Mouse (Mus musculus): ENCODE measurements around the gene Kcnip4. TPM values are rescaled to one million over a fixed set of nuclear protein-coding genes. Genes with fewer than 3 reads are reported as not detected.

The Kcnip4 gene
- polyA plus RNA-seq, 1 experiment: 0.06 TPM

DNA sequence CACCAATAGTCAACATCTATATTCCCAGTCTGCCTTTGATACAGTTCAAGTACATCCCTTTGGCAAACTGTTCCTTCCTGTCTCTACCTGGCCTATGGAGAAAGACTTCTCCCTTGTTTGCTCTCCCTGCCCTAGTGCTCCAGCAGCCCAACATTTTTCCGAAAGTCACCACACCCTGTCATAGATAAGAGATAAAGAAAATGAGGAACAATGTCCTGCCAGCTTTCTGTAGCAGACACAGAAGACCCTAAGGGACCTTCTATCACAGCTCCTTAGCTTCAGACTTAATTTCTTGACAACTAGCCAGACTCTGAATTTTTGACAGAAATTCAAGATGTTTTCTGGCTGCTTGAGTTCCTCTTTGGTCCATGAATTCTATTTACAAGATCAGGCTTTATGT, 1013.4 kb downstream of the Kcnip4 start:
- TF ChIP-seq MYOD1 (IDR thresholded peaks at IDR 0.05; ENCODE audit: control insufficient read depth in 1 of 3, insufficient read length in 2 of 3, low read depth in 2 of 3): no peak
- no peak for TF ChIP-seq POLR2A (IDR thresholded peaks at IDR 0.05; ENCODE audit: insufficient read length, low read depth)
- no peak for TF ChIP-seq USF1 (IDR thresholded peaks at IDR 0.05; ENCODE audit: low read depth)
- TF ChIP-seq TCF3 (IDR thresholded peaks at IDR 0.05; ENCODE audit: insufficient read length, low read depth): no peak
- no peak for TF ChIP-seq E2F4 (IDR thresholded peaks at IDR 0.05; ENCODE audit: insufficient read depth)
- no peak for TF ChIP-seq MAX (IDR thresholded peaks at IDR 0.05; ENCODE audit: low read depth)
- no peak for TF ChIP-seq MYOG (IDR thresholded peaks at IDR 0.05; ENCODE audit: control insufficient read depth in 1 of 3, insufficient read depth in 1 of 3, insufficient read length in 2 of 3, low read depth in 2 of 3)
- TF ChIP-seq REST (IDR thresholded peaks at IDR 0.05; ENCODE audit: insufficient read depth, insufficient read length): no peak
- no peak for TF ChIP-seq TCF12 (IDR thresholded peaks at IDR 0.05; ENCODE audit: insufficient read depth, poor library complexity, severe bottlenecking)
- TF ChIP-seq POLR2AphosphoS2 (IDR thresholded peaks at IDR 0.05; ENCODE audit: insufficient read length, low read depth): no peak
- no peak for TF ChIP-seq CEBPB (IDR thresholded peaks at IDR 0.05; ENCODE audit: insufficient read depth, poor library complexity, severe bottlenecking)
- TF ChIP-seq SRF (IDR thresholded peaks at IDR 0.05; ENCODE audit: control insufficient read depth, insufficient read length, low read depth): no peak
- Histone ChIP-seq H3K79me2 (ENCODE audit: control insufficient read depth, insufficient read depth) (no peaks in the 10 kb centered on the region), H3K27me3 (ENCODE audit: control insufficient read depth, insufficient read depth, insufficient read length) (no peaks in the 10 kb centered on the region)

DNA sequence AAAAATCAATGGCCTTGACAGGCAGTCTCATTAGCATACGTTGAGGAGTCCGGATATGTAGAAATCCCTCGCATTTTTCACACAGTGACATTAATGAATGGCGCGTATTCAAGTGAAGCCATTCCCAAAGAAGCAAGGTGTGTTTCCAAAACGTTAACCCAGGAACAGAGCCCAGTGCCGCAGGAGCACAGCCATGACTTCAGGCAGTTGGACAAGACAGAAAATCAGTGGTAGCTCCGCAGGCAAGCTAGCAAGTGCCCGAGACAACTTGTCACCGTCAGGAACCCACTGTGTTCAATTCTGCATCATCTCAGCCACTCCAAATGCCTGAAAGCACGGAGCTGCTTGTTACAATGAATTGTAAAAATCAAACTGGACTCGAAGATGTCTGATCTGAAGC, 1014.5 kb downstream of the Kcnip4 start:
- no peak overlapping the region for H3K4me2 ChIP-seq (ENCODE audit: low read depth)
- no peaks in the 10 kb centered on the region for H3K27me3 ChIP-seq (ENCODE audit: control insufficient read depth, insufficient read depth, insufficient read length)
- no peak overlapping the region for H3K4me3 ChIP-seq
- no peak for TF ChIP-seq USF1 (IDR thresholded peaks at IDR 0.05; ENCODE audit: low read depth)
- no peak for TF ChIP-seq MAX (IDR thresholded peaks at IDR 0.05; ENCODE audit: low read depth)
- TF ChIP-seq POLR2AphosphoS2 (IDR thresholded peaks at IDR 0.05; ENCODE audit: insufficient read length, low read depth): no peak
- no peak for TF ChIP-seq REST (IDR thresholded peaks at IDR 0.05; ENCODE audit: insufficient read depth, insufficient read length)
- no peak for TF ChIP-seq MYOD1 (IDR thresholded peaks at IDR 0.05; ENCODE audit: control insufficient read depth in 1 of 3, insufficient read length in 2 of 3, low read depth in 2 of 3)
- TF ChIP-seq MYOG (IDR thresholded peaks at IDR 0.05; ENCODE audit: control insufficient read depth in 1 of 3, insufficient read depth in 1 of 3, insufficient read length in 2 of 3, low read depth in 2 of 3): no peak
- no peak for TF ChIP-seq E2F4 (IDR thresholded peaks at IDR 0.05; ENCODE audit: insufficient read depth)
- TF ChIP-seq POLR2A (IDR thresholded peaks at IDR 0.05; ENCODE audit: insufficient read length, low read depth): no peak
- TF ChIP-seq CEBPB (IDR thresholded peaks at IDR 0.05; ENCODE audit: insufficient read depth, poor library complexity, severe bottlenecking): no peak
- TF ChIP-seq TCF12 (IDR thresholded peaks at IDR 0.05; ENCODE audit: insufficient read depth, poor library complexity, severe bottlenecking): no peak
- TF ChIP-seq TCF3 (IDR thresholded peaks at IDR 0.05; ENCODE audit: insufficient read length, low read depth): no peak
- TF ChIP-seq SRF (IDR thresholded peaks at IDR 0.05; ENCODE audit: control insufficient read depth, insufficient read length, low read depth): no peak
- H3ac ChIP-seq (ENCODE audit: control insufficient read depth, insufficient read length): no peak overlapping the region
- H3K79me2 ChIP-seq (ENCODE audit: control insufficient read depth, insufficient read depth): no peaks in the 10 kb centered on the region
- no peaks in the 10 kb centered on the region for H3K36me3 ChIP-seq (ENCODE audit: control insufficient read depth, insufficient read depth)

More for the DNA sequence above, 1013.4 kb downstream of the Kcnip4 start:
- Histone ChIP-seq H3ac (ENCODE audit: control insufficient read depth, insufficient read length) (no peak overlapping the region), H3K4me2 (ENCODE audit: low read depth) (no peak overlapping the region), H3K36me3 (ENCODE audit: control insufficient read depth, insufficient read depth) (no peaks in the 10 kb centered on the region), H3K4me3 (no peak overlapping the region)

DNA sequence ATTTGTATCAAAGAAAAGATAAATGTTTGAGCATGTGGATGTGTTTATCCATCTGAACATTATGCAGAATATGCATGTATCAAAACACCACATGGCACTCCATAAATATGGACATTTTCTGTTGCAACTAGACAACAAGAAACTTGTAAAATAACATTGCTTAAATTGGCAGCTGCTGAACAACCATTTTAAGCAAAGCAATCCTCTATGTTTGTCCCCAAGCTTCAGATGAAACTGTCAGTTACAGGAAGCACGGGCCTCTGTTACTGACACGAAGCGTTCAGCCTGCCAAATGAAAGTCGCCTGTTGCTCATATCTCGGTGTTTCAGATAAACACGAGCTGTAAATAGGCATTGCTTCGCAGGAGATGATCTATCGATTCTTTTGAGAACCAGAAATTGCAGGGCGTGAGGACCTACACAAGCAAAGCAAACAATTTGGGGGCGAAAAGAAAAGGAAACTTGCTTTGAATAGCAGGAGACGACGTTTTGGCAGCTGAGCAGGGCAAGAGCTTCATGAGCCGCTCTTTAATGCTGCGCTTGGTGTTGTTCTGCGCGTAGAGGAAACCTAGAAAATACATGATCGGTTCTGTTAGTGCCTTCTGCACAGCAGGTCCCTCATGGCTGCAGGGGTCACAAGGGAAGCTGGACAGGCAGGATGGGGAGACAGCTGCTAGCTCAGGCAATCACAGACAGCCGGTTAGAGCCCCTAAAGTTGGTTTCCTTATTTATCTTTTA, 1015.3 kb downstream of the Kcnip4 start:
- Histone ChIP-seq H3K36me3 (ENCODE audit: control insufficient read depth, insufficient read depth) (no peaks in the 10 kb centered on the region), H3K4me3 (no peak overlapping the region), H3K79me2 (ENCODE audit: control insufficient read depth, insufficient read depth) (no peaks in the 10 kb centered on the region), H3ac (ENCODE audit: control insufficient read depth, insufficient read length) (no peak overlapping the region), H3K27me3 (ENCODE audit: control insufficient read depth, insufficient read depth, insufficient read length) (no peaks in the 10 kb centered on the region), H3K4me2 (ENCODE audit: low read depth) (peak overlapping the region; percentile 48)
- TF ChIP-seq MYOD1 (IDR thresholded peaks at IDR 0.05; ENCODE audit: control insufficient read depth in 1 of 3, insufficient read length in 2 of 3, low read depth in 2 of 3): no peak
- no peak for TF ChIP-seq SRF (IDR thresholded peaks at IDR 0.05; ENCODE audit: control insufficient read depth, insufficient read length, low read depth)
- no peak for TF ChIP-seq TCF12 (IDR thresholded peaks at IDR 0.05; ENCODE audit: insufficient read depth, poor library complexity, severe bottlenecking)
- TF ChIP-seq POLR2AphosphoS2 (IDR thresholded peaks at IDR 0.05; ENCODE audit: insufficient read length, low read depth): no peak
- no peak for TF ChIP-seq MYOG (IDR thresholded peaks at IDR 0.05; ENCODE audit: control insufficient read depth in 1 of 3, insufficient read depth in 1 of 3, insufficient read length in 2 of 3, low read depth in 2 of 3)
- no peak for TF ChIP-seq USF1 (IDR thresholded peaks at IDR 0.05; ENCODE audit: low read depth)
- no peak for TF ChIP-seq REST (IDR thresholded peaks at IDR 0.05; ENCODE audit: insufficient read depth, insufficient read length)
- TF ChIP-seq POLR2A (IDR thresholded peaks at IDR 0.05; ENCODE audit: insufficient read length, low read depth): no peak
- no peak for TF ChIP-seq E2F4 (IDR thresholded peaks at IDR 0.05; ENCODE audit: insufficient read depth)
- TF ChIP-seq CEBPB (IDR thresholded peaks at IDR 0.05; ENCODE audit: insufficient read depth, poor library complexity, severe bottlenecking): no peak
- TF ChIP-seq TCF3 (IDR thresholded peaks at IDR 0.05; ENCODE audit: insufficient read length, low read depth): no peak
- TF ChIP-seq MAX (IDR thresholded peaks at IDR 0.05; ENCODE audit: low read depth): no peak

DNA sequence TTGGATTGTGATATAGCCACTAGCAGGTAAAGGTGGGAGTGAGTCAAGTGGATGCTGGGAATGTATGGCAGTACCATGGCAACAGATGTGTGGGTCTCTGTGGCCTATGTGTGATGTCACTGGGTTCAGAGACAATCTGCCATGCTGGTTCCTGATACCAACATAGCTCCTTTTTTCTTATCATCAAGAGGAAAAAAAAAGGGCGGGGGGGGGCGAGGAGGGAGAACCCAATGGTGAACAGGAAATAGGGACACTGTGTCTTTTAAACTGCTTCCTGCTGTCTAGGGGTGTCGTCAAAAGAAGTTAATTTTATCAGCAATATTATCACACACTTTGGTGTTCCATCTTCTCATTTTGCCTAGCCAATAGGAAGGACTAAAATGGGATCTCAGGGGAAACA, 1021.6 kb downstream of the Kcnip4 start:
- H3K79me2 ChIP-seq (ENCODE audit: control insufficient read depth, insufficient read depth): no peaks in the 10 kb centered on the region
- H3ac ChIP-seq (ENCODE audit: control insufficient read depth, insufficient read length): no peak overlapping the region
- H3K4me2 ChIP-seq (ENCODE audit: low read depth): no peak overlapping the region
- no peak for TF ChIP-seq TCF3 (IDR thresholded peaks at IDR 0.05; ENCODE audit: insufficient read length, low read depth)
- TF ChIP-seq TCF12 (IDR thresholded peaks at IDR 0.05; ENCODE audit: insufficient read depth, poor library complexity, severe bottlenecking): no peak
- no peak for TF ChIP-seq USF1 (IDR thresholded peaks at IDR 0.05; ENCODE audit: low read depth)
- no peak for TF ChIP-seq POLR2A (IDR thresholded peaks at IDR 0.05; ENCODE audit: insufficient read length, low read depth)
- no peak for TF ChIP-seq E2F4 (IDR thresholded peaks at IDR 0.05; ENCODE audit: insufficient read depth)
- TF ChIP-seq CEBPB (IDR thresholded peaks at IDR 0.05; ENCODE audit: insufficient read depth, poor library complexity, severe bottlenecking): no peak
- no peak for TF ChIP-seq MYOG (IDR thresholded peaks at IDR 0.05; ENCODE audit: control insufficient read depth in 1 of 3, insufficient read depth in 1 of 3, insufficient read length in 2 of 3, low read depth in 2 of 3)
- no peak for TF ChIP-seq REST (IDR thresholded peaks at IDR 0.05; ENCODE audit: insufficient read depth, insufficient read length)
- no peak for TF ChIP-seq POLR2AphosphoS2 (IDR thresholded peaks at IDR 0.05; ENCODE audit: insufficient read length, low read depth)
- TF ChIP-seq SRF (IDR thresholded peaks at IDR 0.05; ENCODE audit: control insufficient read depth, insufficient read length, low read depth): no peak
- TF ChIP-seq MYOD1 (IDR thresholded peaks at IDR 0.05; ENCODE audit: control insufficient read depth in 1 of 3, insufficient read length in 2 of 3, low read depth in 2 of 3): no peak
- no peak for TF ChIP-seq MAX (IDR thresholded peaks at IDR 0.05; ENCODE audit: low read depth)
- no peaks in the 10 kb centered on the region for H3K27me3 ChIP-seq (ENCODE audit: control insufficient read depth, insufficient read depth, insufficient read length)
- H3K4me3 ChIP-seq: no peak overlapping the region
- no peaks in the 10 kb centered on the region for H3K36me3 ChIP-seq (ENCODE audit: control insufficient read depth, insufficient read depth)

All from myocyte (in vitro differentiated cells).